Mouse (Mus musculus): ENCODE results near the gene Gm266. TPM values are rescaled to one million over a fixed set of nuclear protein-coding genes. Genes with fewer than 3 reads are reported as not detected.
A peak's percentile ranks its signal among the peaks of the same experiment; 100 is the strongest.

Gene Gm266
- polyA plus RNA-seq, 1 experiment from 2014 or later, result 123 TPM

GRCm38 (mm10) chr12:111471721-111472120 is 13.9 kb downstream of the Gm266 start:
- no peaks in the 10 kb centered on the region for H3K9me3 ChIP-seq (ENCODE audit: control insufficient read depth, low read length)
- no peaks in the 10 kb centered on the region for H3K36me3 ChIP-seq (ENCODE audit: control insufficient read depth, insufficient read depth, low read length)
- no peak overlapping the region for H3K4me3 ChIP-seq (ENCODE audit: low read length)
- no peak overlapping the region for H3K27ac ChIP-seq (ENCODE audit: low read depth, low read length)
- H3K4me1 ChIP-seq (ENCODE audit: control insufficient read depth, insufficient read depth, low read length), result 0 out of 2 replicates have a peak, but pooled peaks cover 6% of the 10 kb centered on the region
- no peak overlapping the region for H3K9ac ChIP-seq (ENCODE audit: low read depth, low read length)
- no peak overlapping the region for H3K4me2 ChIP-seq (replicated peaks; ENCODE audit: low read depth, low read length)
- 85% methylated on average over 3 of the region's 3 CpGs for WGBS
- ATAC-seq (ENCODE audit: low FRiP score, low TSS enrichment), result no peak
- 0 out of 2 replicates have a peak, but pooled peaks cover 3% of the 10 kb centered on the region for H3K27me3 ChIP-seq (ENCODE audit: control insufficient read depth, insufficient read depth, low read length)

GRCm38 (mm10) chr12:111471119-111471518 is 14.5 kb downstream of the Gm266 start:
- H3K27ac ChIP-seq (ENCODE audit: low read depth, low read length), result no peak overlapping the region
- no peak overlapping the region for H3K9ac ChIP-seq (ENCODE audit: low read depth, low read length)
- no peak overlapping the region for H3K4me2 ChIP-seq (replicated peaks; ENCODE audit: low read depth, low read length)
- no peak for ATAC-seq (ENCODE audit: low FRiP score, low TSS enrichment)
- H3K9me3 ChIP-seq (ENCODE audit: control insufficient read depth, low read length), result no peaks in the 10 kb centered on the region
- WGBS, result 52% methylated on average over 1 of the region's 1 CpGs
- 0 out of 2 replicates have a peak, but pooled peaks cover 3% of the 10 kb centered on the region for H3K27me3 ChIP-seq (ENCODE audit: control insufficient read depth, insufficient read depth, low read length)
- no peaks in the 10 kb centered on the region for H3K36me3 ChIP-seq (ENCODE audit: control insufficient read depth, insufficient read depth, low read length)
- 0 out of 2 replicates have a peak, but pooled peaks cover 6% of the 10 kb centered on the region for H3K4me1 ChIP-seq (ENCODE audit: control insufficient read depth, insufficient read depth, low read length)
- no peak overlapping the region for H3K4me3 ChIP-seq (ENCODE audit: low read length)

GRCm38 (mm10) chr12:111469507-111469906 is 16.1 kb downstream of the Gm266 start:
- H3K4me2 ChIP-seq (replicated peaks; ENCODE audit: low read depth, low read length), result no peak overlapping the region
- peak; percentile 79 for ATAC-seq (ENCODE audit: low FRiP score, low TSS enrichment)
- WGBS, result 8% methylated on average over 8 of the region's 8 CpGs
- H3K9ac ChIP-seq (ENCODE audit: low read depth, low read length), result no peak overlapping the region
- H3K36me3 ChIP-seq (ENCODE audit: control insufficient read depth, insufficient read depth, low read length), result no peaks in the 10 kb centered on the region
- H3K27ac ChIP-seq (ENCODE audit: low read depth, low read length), result no peak overlapping the region
- 0 out of 2 replicates have a peak, but pooled peaks cover 5% of the 10 kb centered on the region for H3K4me1 ChIP-seq (ENCODE audit: control insufficient read depth, insufficient read depth, low read length)
- H3K4me3 ChIP-seq (ENCODE audit: low read length), result no peak overlapping the region
- 0 out of 2 replicates have a peak, but pooled peaks cover 3% of the 10 kb centered on the region for H3K27me3 ChIP-seq (ENCODE audit: control insufficient read depth, insufficient read depth, low read length)
- no peaks in the 10 kb centered on the region for H3K9me3 ChIP-seq (ENCODE audit: control insufficient read depth, low read length)

- H3K27ac ChIP-seq (ENCODE audit: low read depth, low read length), result no peak overlapping the region
- 70% methylated on average over 7 of the region's 7 CpGs for WGBS
- no peak overlapping the region for H3K4me3 ChIP-seq (ENCODE audit: low read length)
These were observed 17.4 kb downstream of the Gm266 start for GRCm38 (mm10) chr12:111468206-111468605.

GRCm38 (mm10) chr12:111466369-111466768 is 19.3 kb downstream of the Gm266 start:
- Histone ChIP-seq H3K4me3 (ENCODE audit: low read length) (no peak overlapping the region), H3K4me1 (ENCODE audit: control insufficient read depth, insufficient read depth, low read length) (peaks cover 10% of the 10 kb centered on the region), H3K9ac (ENCODE audit: low read depth, low read length) (no peak overlapping the region), H3K27ac (ENCODE audit: low read depth, low read length) (no peak overlapping the region), H3K9me3 (ENCODE audit: control insufficient read depth, low read length) (no peaks in the 10 kb centered on the region), H3K36me3 (ENCODE audit: control insufficient read depth, insufficient read depth, low read length) (no peaks in the 10 kb centered on the region), H3K27me3 (ENCODE audit: control insufficient read depth, insufficient read depth, low read length) (0 out of 2 replicates have a peak, but pooled peaks cover 3% of the 10 kb centered on the region), H3K4me2 (replicated peaks; ENCODE audit: low read depth, low read length) (no peak overlapping the region)
- 91% methylated on average over 3 of the region's 3 CpGs for WGBS
- ATAC-seq (ENCODE audit: low FRiP score, low TSS enrichment), result no peak

More at GRCm38 (mm10) chr12:111468206-111468605, 17.4 kb downstream of the Gm266 start:
- H3K4me1 ChIP-seq (ENCODE audit: control insufficient read depth, insufficient read depth, low read length), result 0 out of 2 replicates have a peak, but pooled peaks cover 3% of the 10 kb centered on the region
- H3K9ac ChIP-seq (ENCODE audit: low read depth, low read length), result no peak overlapping the region
- 0 out of 2 replicates have a peak, but pooled peaks cover 3% of the 10 kb centered on the region for H3K27me3 ChIP-seq (ENCODE audit: control insufficient read depth, insufficient read depth, low read length)
- H3K9me3 ChIP-seq (ENCODE audit: control insufficient read depth, low read length), result no peaks in the 10 kb centered on the region
- H3K4me2 ChIP-seq (replicated peaks; ENCODE audit: low read depth, low read length), result no peak overlapping the region
- H3K36me3 ChIP-seq (ENCODE audit: control insufficient read depth, insufficient read depth, low read length), result no peaks in the 10 kb centered on the region
- ATAC-seq (ENCODE audit: low FRiP score, low TSS enrichment), result no peak

- Histone ChIP-seq H3K27me3 (ENCODE audit: control insufficient read depth, insufficient read depth, low read length) (0 out of 2 replicates have a peak, but pooled peaks cover 3% of the 10 kb centered on the region), H3K27ac (ENCODE audit: low read depth, low read length) (no peak overlapping the region), H3K9ac (ENCODE audit: low read depth, low read length) (no peak overlapping the region), H3K4me3 (ENCODE audit: low read length) (no peak overlapping the region), H3K36me3 (ENCODE audit: control insufficient read depth, insufficient read depth, low read length) (no peaks in the 10 kb centered on the region), H3K4me2 (replicated peaks; ENCODE audit: low read depth, low read length) (no peak overlapping the region), H3K9me3 (ENCODE audit: control insufficient read depth, low read length) (no peaks in the 10 kb centered on the region), H3K4me1 (ENCODE audit: control insufficient read depth, insufficient read depth, low read length) (peaks cover 23% of the 10 kb centered on the region)
- ATAC-seq (ENCODE audit: low FRiP score, low TSS enrichment), result no peak
- WGBS, result 84% methylated on average over 7 of the region's 7 CpGs
These were observed 22.1 kb downstream of the Gm266 start for GRCm38 (mm10) chr12:111463570-111463969.

GRCm38 (mm10) chr12:111457742-111458141 is 27.9 kb downstream of the Gm266 start:
- WGBS, result 74% methylated on average over 1 of the region's 1 CpGs

GRCm38 (mm10) chr12:111455860-111456259 is 29.8 kb downstream of the Gm266 start:
- Histone ChIP-seq H3K27me3 (ENCODE audit: control insufficient read depth, insufficient read depth, low read length) (peaks cover 11% of the 10 kb centered on the region), H3K27ac (ENCODE audit: low read depth, low read length) (no peak overlapping the region), H3K4me1 (ENCODE audit: control insufficient read depth, insufficient read depth, low read length) (peaks cover 32% of the 10 kb centered on the region), H3K36me3 (ENCODE audit: control insufficient read depth, insufficient read depth, low read length) (0 out of 2 replicates have a peak, but pooled peaks cover 3% of the 10 kb centered on the region), H3K9me3 (ENCODE audit: control insufficient read depth, low read length) (no peaks in the 10 kb centered on the region), H3K9ac (ENCODE audit: low read depth, low read length) (no peak overlapping the region), H3K4me2 (replicated peaks; ENCODE audit: low read depth, low read length) (no peak overlapping the region; the same call in 1 of the 2 replicates), H3K4me3 (ENCODE audit: low read length) (no peak overlapping the region)
- ATAC-seq (ENCODE audit: low FRiP score, low TSS enrichment), result no peak
- WGBS, result 49% methylated on average over 8 of the region's 8 CpGs

More at GRCm38 (mm10) chr12:111457742-111458141, 27.9 kb downstream of the Gm266 start:
- H3K27ac ChIP-seq (ENCODE audit: low read depth, low read length), result no peak overlapping the region
- no peaks in the 10 kb centered on the region for H3K27me3 ChIP-seq (ENCODE audit: control insufficient read depth, insufficient read depth, low read length)
- no peak overlapping the region for H3K4me3 ChIP-seq (ENCODE audit: low read length)
- H3K4me1 ChIP-seq (ENCODE audit: control insufficient read depth, insufficient read depth, low read length), result peaks cover 40% of the 10 kb centered on the region
- H3K36me3 ChIP-seq (ENCODE audit: control insufficient read depth, insufficient read depth, low read length), result no peaks in the 10 kb centered on the region
- no peak overlapping the region for H3K9ac ChIP-seq (ENCODE audit: low read depth, low read length)
- no peak for ATAC-seq (ENCODE audit: low FRiP score, low TSS enrichment)
- no peaks in the 10 kb centered on the region for H3K9me3 ChIP-seq (ENCODE audit: control insufficient read depth, low read length)
- H3K4me2 ChIP-seq (replicated peaks; ENCODE audit: low read depth, low read length), result no peak overlapping the region

GRCm38 (mm10) chr12:111455311-111455846 is 30.2 kb downstream of the Gm266 start:
- Histone ChIP-seq H3K9ac (ENCODE audit: low read depth, low read length) (no peak overlapping the region), H3K27me3 (ENCODE audit: control insufficient read depth, insufficient read depth, low read length) (peaks cover 11% of the 10 kb centered on the region), H3K27ac (ENCODE audit: low read depth, low read length) (no peak overlapping the region), H3K4me3 (ENCODE audit: low read length) (no peak overlapping the region), H3K36me3 (ENCODE audit: control insufficient read depth, insufficient read depth, low read length) (0 out of 2 replicates have a peak, but pooled peaks cover 3% of the 10 kb centered on the region), H3K9me3 (ENCODE audit: control insufficient read depth, low read length) (no peaks in the 10 kb centered on the region), H3K4me2 (replicated peaks; ENCODE audit: low read depth, low read length) (no peak overlapping the region; the same call in 1 of the 2 replicates), H3K4me1 (ENCODE audit: control insufficient read depth, insufficient read depth, low read length) (peaks cover 32% of the 10 kb centered on the region)
- no peak for ATAC-seq (ENCODE audit: low FRiP score, low TSS enrichment)
- 69% methylated on average over 12 of the region's 12 CpGs for WGBS

Measured in kidney, embryonic 14.5 days (tissue).